In the genomic region with DNA sequence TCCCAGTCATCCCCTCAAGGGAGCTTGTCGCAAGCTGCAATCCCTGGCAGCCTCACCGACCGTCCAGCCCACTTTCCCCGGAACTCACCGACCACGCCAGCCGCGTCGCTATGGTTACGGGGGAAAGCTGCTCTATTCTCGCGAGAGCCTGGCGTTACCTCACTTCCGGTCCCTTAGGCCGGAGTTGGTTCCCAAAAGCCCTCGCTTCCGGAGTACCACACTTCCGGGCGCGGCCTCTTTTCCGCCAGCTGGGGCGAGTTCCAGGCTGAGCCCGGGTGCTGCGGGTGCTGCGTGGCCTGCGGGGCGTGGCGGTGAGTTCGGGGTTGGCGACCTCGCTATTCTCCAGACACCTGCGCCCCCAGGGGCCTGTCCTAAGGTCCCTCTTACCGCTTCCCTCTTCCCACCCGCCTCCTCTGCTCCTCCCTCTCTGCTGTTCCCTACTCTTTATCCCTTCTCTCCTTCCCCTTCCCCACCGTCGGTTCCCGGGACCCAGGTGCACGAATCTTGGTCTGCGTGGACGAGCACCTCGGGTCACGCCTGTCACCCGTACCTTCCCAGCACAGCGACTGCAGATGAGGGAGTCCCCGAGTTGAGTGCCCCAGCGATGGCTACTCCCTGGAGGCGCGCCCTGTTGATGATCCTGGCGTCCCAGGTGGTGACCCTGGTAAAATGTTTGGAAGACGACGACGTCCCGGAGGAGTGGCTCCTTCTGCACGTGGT, we compare ENCODE assay signal across 8 mouse cellular contexts. TPM values are rescaled to one million over a fixed set of nuclear protein-coding genes. Genes with fewer than 3 reads are reported as not detected.
A peak's percentile ranks its signal among the peaks of the same experiment; 100 is the strongest.
DNase-seq lines count a peak whose midpoint lies in the region; ATAC-seq lines count a peak whose summit lies in the region.

TSS of gene Wdr27 (minus strand) at position 150 of the 720 bp plus-strand sequence.
TSS of gene 1600012H06Rik (plus strand) at position 176 of the 720 bp plus-strand sequence.

- H3K9me3 ChIP-seq in forebrain, embryonic 11.5 days (ENCODE audit: control insufficient read depth, low read length), result no peaks in the 10 kb centered on the region
- H3K9me3 ChIP-seq in heart, embryonic 16.5 days (replicated peaks; ENCODE audit: control insufficient read depth, low read length), result no peaks in the 10 kb centered on the region
- no peaks in the 10 kb centered on the region for H3K9me3 ChIP-seq in liver, embryonic 15.5 days (replicated peaks)
- no peaks in the 10 kb centered on the region for H3K9me3 ChIP-seq in neural tube, embryonic 12.5 days

- peaks cover 7% of the 10 kb centered on the region; the same call in 1 of the 2 replicates for H3K4me1 ChIP-seq in forebrain, embryonic 11.5 days (replicated peaks; ENCODE audit: control insufficient read depth, insufficient read depth, low read length)
- peaks cover 19% of the 10 kb centered on the region for H3K4me1 ChIP-seq in heart, embryonic 16.5 days (ENCODE audit: control insufficient read depth, insufficient read depth, low read length)
- H3K4me1 ChIP-seq in liver, embryonic 15.5 days (replicated peaks), result peaks cover 27% of the 10 kb centered on the region
- H3K4me1 ChIP-seq in neural tube, embryonic 12.5 days, result peaks cover 18% of the 10 kb centered on the region

- peak within 1 kb of the TSS; percentile 96 for H3K4me2 ChIP-seq in forebrain, embryonic 11.5 days (ENCODE audit: low read depth, low read length, severe bottlenecking)
- H3K4me2 ChIP-seq in heart, embryonic 16.5 days (ENCODE audit: low read depth, low read length), result peak within 1 kb of the TSS; percentile 86
- H3K4me2 ChIP-seq in liver, embryonic 15.5 days, result peak within 1 kb of the TSS; percentile 96
- H3K4me2 ChIP-seq in neural tube, embryonic 12.5 days (replicated peaks), result peak within 1 kb of the TSS; percentile 77

- peak; percentile 97 for DNase-seq in CD8-positive naive resting alpha-beta T cell, adult 2 months (ENCODE audit: low read depth in 2 of 2, low spot score in 2 of 2)
- peak; percentile 99 for DNase-seq in c-Kit-positive CD71-negative TER-119-negative erythroid progenitor cells, embryonic 14.5 days (ENCODE audit: low read depth)
- DNase-seq in forebrain, embryonic 11.5 days (ENCODE audit: low spot score), result peak; percentile 99
- DNase-seq in kidney, postnatal 36 days, result peak; percentile 99
- DNase-seq in telencephalon, adult 2 months (ENCODE audit: low read depth, low spot score), result peak; percentile 97

- peaks cover 2% of the 10 kb centered on the region; the same call in 1 of the 2 replicates for H3K36me3 ChIP-seq in forebrain, embryonic 11.5 days (ENCODE audit: control insufficient read depth, insufficient read depth, low read length)
- H3K36me3 ChIP-seq in heart, embryonic 16.5 days (ENCODE audit: control insufficient read depth, insufficient read depth), result peaks cover under 1% of the 10 kb centered on the region; the same call in 1 of the 2 replicates
- peaks cover 25% of the 10 kb centered on the region for H3K36me3 ChIP-seq in liver, embryonic 15.5 days (replicated peaks)
- H3K36me3 ChIP-seq in neural tube, embryonic 12.5 days, result peaks cover 8% of the 10 kb centered on the region

- 0 out of 2 replicates have a peak within 1 kb of the TSS, but pooled peaks have one; percentile 25 for H3K27ac ChIP-seq in forebrain, embryonic 11.5 days (ENCODE audit: low read depth, low read length)
- H3K27ac ChIP-seq in heart, embryonic 16.5 days (ENCODE audit: low read length), result peak within 1 kb of the TSS; percentile 81
- H3K27ac ChIP-seq in liver, embryonic 15.5 days (replicated peaks), result peak within 1 kb of the TSS; percentile 81
- H3K27ac ChIP-seq in neural tube, embryonic 12.5 days, result peak within 1 kb of the TSS; percentile 33

- WGBS in forebrain, embryonic 11.5 days, result under 1% methylated on average over 54 of the region's 54 CpGs
- 0% methylated on average over 54 of the region's 54 CpGs for WGBS in heart, embryonic 16.5 days
- under 1% methylated on average over 54 of the region's 54 CpGs for WGBS in liver, embryonic 15.5 days (ENCODE audit: insufficient replicate concordance)
- under 1% methylated on average over 54 of the region's 54 CpGs for WGBS in neural tube, embryonic 12.5 days

- ATAC-seq in forebrain, embryonic 11.5 days (replicated peaks; ENCODE audit: low FRiP score), result peak; percentile 98
- ATAC-seq in heart, embryonic 16.5 days (replicated peaks; ENCODE audit: extremely low read depth, insufficient read depth, low FRiP score), result peak; percentile 98
- peak; percentile 96 for ATAC-seq in liver, embryonic 15.5 days (ENCODE audit: insufficient read depth)
- ATAC-seq in neural tube, embryonic 12.5 days (ENCODE audit: low FRiP score, low read depth), result peak; percentile 98

- H3K9ac ChIP-seq in forebrain, embryonic 11.5 days (ENCODE audit: low read length), result peak within 1 kb of the TSS; percentile 70
- peak within 1 kb of the TSS; percentile 92 for H3K9ac ChIP-seq in heart, embryonic 16.5 days (ENCODE audit: low read length)
- H3K9ac ChIP-seq in liver, embryonic 15.5 days, result peak within 1 kb of the TSS; percentile 82
- peak within 1 kb of the TSS; percentile 79 for H3K9ac ChIP-seq in neural tube, embryonic 12.5 days

- H3K4me3 ChIP-seq in forebrain, embryonic 11.5 days (ENCODE audit: low read depth, low read length), result peak within 1 kb of the TSS; percentile 66
- H3K4me3 ChIP-seq in heart, embryonic 16.5 days (ENCODE audit: low read length), result peak within 1 kb of the TSS; percentile 95
- H3K4me3 ChIP-seq in liver, embryonic 15.5 days (replicated peaks), result peak within 1 kb of the TSS; percentile 77
- peak within 1 kb of the TSS; percentile 79 for H3K4me3 ChIP-seq in neural tube, embryonic 12.5 days

- no peaks in the 10 kb centered on the region for H3K27me3 ChIP-seq in forebrain, embryonic 11.5 days (ENCODE audit: control insufficient read depth, insufficient read depth, low read length)
- no peaks in the 10 kb centered on the region for H3K27me3 ChIP-seq in heart, embryonic 16.5 days (ENCODE audit: control insufficient read depth, insufficient read depth, low read length)
- H3K27me3 ChIP-seq in liver, embryonic 15.5 days, result no peaks in the 10 kb centered on the region
- no peaks in the 10 kb centered on the region for H3K27me3 ChIP-seq in neural tube, embryonic 12.5 days (replicated peaks)

RNA-seq across cellular contexts. Expression of gene Wdr27, which starts in this region (rescaled TPM):
- polyA plus RNA-seq in forebrain, embryonic 11.5 days (2014; fragmentation: Nextera tagmentation; extraction: Ambion mirVana), result 4.3 and 6.1 TPM in 2 replicates
- polyA plus RNA-seq in heart, embryonic 16.5 days (2015; fragmentation: Nextera tagmentation; extraction: Ambion mirVana), result 3.0 and 3.5 TPM in 2 replicates
- 0.98 and 0.99 TPM in 2 replicates for polyA plus RNA-seq in liver, embryonic 15.5 days (2015; fragmentation: Nextera tagmentation; extraction: Ambion mirVana)
- polyA plus RNA-seq in neural tube, embryonic 12.5 days (2016; fragmentation: Nextera tagmentation; extraction: Ambion mirVana), result 6.9 and 7.6 TPM in 2 replicates

RNA-seq across cellular contexts. Expression of gene 1600012H06Rik, which starts in this region (rescaled TPM):
- polyA plus RNA-seq in forebrain, embryonic 11.5 days (2014; fragmentation: Nextera tagmentation; extraction: Ambion mirVana), result 29.5 and 32.4 TPM in 2 replicates
- polyA plus RNA-seq in heart, embryonic 16.5 days (2015; fragmentation: Nextera tagmentation; extraction: Ambion mirVana), result 28.8 and 30.2 TPM in 2 replicates
- 11.9 and 12.2 TPM in 2 replicates for polyA plus RNA-seq in liver, embryonic 15.5 days (2015; fragmentation: Nextera tagmentation; extraction: Ambion mirVana)
- 33.9 and 37.2 TPM in 2 replicates for polyA plus RNA-seq in neural tube, embryonic 12.5 days (2016; fragmentation: Nextera tagmentation; extraction: Ambion mirVana)

Comparison
In these comparisons a context has a peak if more than half of its experiments do, and no peak if none do; other contexts are left out.
1. Peak in every context shown above with its lines: DNase-seq, ATAC-seq, H3K4me3 ChIP-seq and H3K27ac ChIP-seq.
2. H3K27ac ChIP-seq: peak in every context shown above with its lines; median percentile 81 in heart, embryonic 16.5 days; 81 in liver, embryonic 15.5 days; 33 in neural tube, embryonic 12.5 days; 25 in forebrain, embryonic 11.5 days.